Mouse (Mus musculus) hindbrain, embryonic 10.5 days (tissue): ENCODE measurements around the gene Sdk1. TPM values are rescaled to one million over a fixed set of nuclear protein-coding genes. Genes with fewer than 3 reads are reported as not detected.

ENCODE experiments used
- DNase-seq: peaks from one replicate; pipeline ENCODE4 v3.0.0-alpha.2; 2017; ENCODE audit warnings: low spot score
- H3K27ac ChIP-seq: fragments of 300-500 bp; sonication (generic); 2 replicates; pipeline ENCODE4 v1.5.1; 2016; ENCODE audit warnings: mild to moderate bottlenecking, moderate library complexity
- H3K27me3 ChIP-seq: fragments of 300-500 bp; sonication (generic); 2 replicates; pipeline ENCODE4 v1.6.1; 2016; ENCODE audit warnings: mild to moderate bottlenecking; ENCODE audit not compliant: poor library complexity, insufficient read depth, severe bottlenecking
- H3K36me3 ChIP-seq: fragments of 300-500 bp; sonication (generic); 2 replicates; pipeline ENCODE4 v1.6.1; 2016; ENCODE audit warnings: mild to moderate bottlenecking, moderate library complexity
- H3K4me1 ChIP-seq: fragments of 300-500 bp; sonication (generic); replicated peaks from 2 replicates; pipeline ENCODE4 v1.6.1; 2016; ENCODE audit warnings: mild to moderate bottlenecking
- H3K4me3 ChIP-seq: fragments of 300-500 bp; sonication (generic); 2 replicates; pipeline ENCODE4 v1.5.1; 2016; ENCODE audit warnings: mild to moderate bottlenecking, moderate library complexity
- H3K9me3 ChIP-seq: fragments of 300-500 bp; sonication (generic); 2 replicates; pipeline ENCODE4 v1.6.1; 2016; ENCODE audit warnings: mild to moderate bottlenecking, moderate library complexity
- WGBS: fragments of 180-500 bp; shearing (Covaris S2); methylation state at CpG from one replicate; pipeline ENCODE4 v1.1.7; 2016; 5-methylcytosine and 5-hydroxymethylcytosine counted together
- polyA plus RNA-seq: library from polyadenylated mRNA; unstranded; fragments of >200 nt; fragmentation: Nextera tagmentation; extraction: Ambion mirVana; gene quantifications from 2 replicates; pipeline ENCODE4 v1.2.1, GENCODE M21; 2016

Sdk1 gene
- polyA plus RNA-seq, 1 experiment from 2014 or later = 0.99 TPM

DNA sequence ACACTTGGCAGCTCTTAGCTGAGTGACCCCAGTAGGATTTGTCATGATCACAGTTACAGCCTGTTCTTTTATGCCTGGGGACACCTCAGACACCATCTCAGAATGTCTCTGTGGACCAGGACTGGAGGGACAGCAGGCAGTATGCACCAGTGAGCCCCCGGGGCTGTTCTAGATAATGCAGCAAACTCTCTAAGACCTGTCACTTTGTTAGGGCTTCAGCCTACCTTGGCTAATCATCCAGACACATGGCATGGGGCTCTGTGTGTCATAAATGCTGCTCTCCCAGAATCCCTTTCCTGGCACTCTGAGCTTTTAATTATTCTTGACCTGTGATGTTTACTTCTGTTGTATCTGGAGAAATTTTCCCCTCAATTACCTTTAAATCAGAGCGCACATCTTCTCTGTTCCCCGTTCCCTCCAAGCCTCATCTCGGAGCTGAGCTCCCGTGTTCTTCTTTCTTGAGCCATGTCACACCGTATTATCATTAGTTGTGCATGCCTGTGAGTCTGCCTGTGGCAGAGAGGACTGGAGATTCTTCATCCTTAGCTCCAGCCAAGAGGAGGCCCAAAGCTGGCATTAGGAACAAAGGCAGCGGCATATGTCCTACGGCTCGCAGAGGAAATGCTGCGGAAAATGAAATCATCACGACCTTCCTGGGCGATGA lies 448.3 kb downstream of the Sdk1 start:
- no peak overlapping the region for H3K4me3 ChIP-seq
- no peaks in the 10 kb centered on the region for H3K36me3 ChIP-seq
- DNase-seq = no peak
- H3K9me3 ChIP-seq = no peaks in the 10 kb centered on the region
- 89% methylated on average over 12 of the region's 12 CpGs for WGBS
- no peaks in the 10 kb centered on the region; the same call in 1 of the 2 replicates for H3K27me3 ChIP-seq
- peaks cover 19% of the 10 kb centered on the region for H3K4me1 ChIP-seq
- no peak overlapping the region for H3K27ac ChIP-seq

DNA sequence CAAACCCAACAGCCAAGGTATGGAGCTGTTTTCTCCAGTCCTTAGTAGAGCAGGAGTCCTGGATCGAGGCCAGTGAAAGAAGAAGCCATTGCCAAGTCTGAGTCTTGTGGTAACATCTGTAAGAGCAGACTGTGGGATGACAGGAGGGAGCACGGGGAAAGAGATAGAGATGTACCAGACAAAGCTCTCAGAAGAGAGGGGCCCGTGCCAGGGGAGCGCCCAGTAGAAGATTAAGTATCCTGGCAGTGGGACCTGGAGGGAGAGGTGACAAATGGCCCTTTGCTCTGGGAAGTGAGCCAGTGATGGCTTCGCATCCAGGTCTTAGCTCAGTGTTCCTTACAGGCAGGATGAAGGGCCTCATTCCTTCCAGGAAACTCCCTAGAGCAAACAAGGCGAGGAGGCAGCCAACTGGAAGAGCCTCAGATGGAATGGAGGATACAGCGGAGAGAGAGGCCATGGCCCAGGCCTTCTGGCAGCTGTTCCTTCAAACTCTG lies 450.2 kb downstream of the Sdk1 start:
- Histone ChIP-seq H3K36me3 (no peaks in the 10 kb centered on the region), H3K9me3 (no peaks in the 10 kb centered on the region), H3K4me1 (peaks cover 19% of the 10 kb centered on the region), H3K27ac (no peak overlapping the region), H3K4me3 (no peak overlapping the region), H3K27me3 (peaks cover 16% of the 10 kb centered on the region)
- no peak for DNase-seq
- 87% methylated on average over 7 of the region's 7 CpGs for WGBS

DNA sequence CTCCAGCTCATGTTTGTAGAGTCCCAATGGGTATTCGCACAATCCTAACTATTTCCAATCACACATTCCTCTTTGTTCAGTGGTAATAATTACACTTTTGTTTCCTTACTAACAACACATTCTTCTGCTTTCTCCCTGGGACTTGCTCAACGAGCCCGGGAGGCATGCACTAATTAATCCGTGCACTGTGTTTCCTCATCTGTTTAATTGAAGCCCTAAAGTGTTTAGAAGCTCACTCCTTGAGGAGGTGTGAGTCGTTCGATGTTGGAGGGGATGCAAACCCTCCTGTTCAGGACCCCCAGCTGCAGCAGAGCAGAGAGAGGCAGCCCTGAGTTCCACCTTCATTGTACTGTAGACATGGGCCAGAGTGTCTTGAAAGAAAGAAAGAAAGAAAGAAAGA lies 452.4 kb downstream of the Sdk1 start:
- no peak overlapping the region for H3K4me3 ChIP-seq
- no peaks in the 10 kb centered on the region for H3K36me3 ChIP-seq
- H3K9me3 ChIP-seq = no peaks in the 10 kb centered on the region
- H3K27ac ChIP-seq = no peak overlapping the region
- 58% methylated on average over 6 of the region's 6 CpGs for WGBS
- peaks cover 16% of the 10 kb centered on the region for H3K27me3 ChIP-seq
- peaks cover 15% of the 10 kb centered on the region for H3K4me1 ChIP-seq
- no peak for DNase-seq

DNA sequence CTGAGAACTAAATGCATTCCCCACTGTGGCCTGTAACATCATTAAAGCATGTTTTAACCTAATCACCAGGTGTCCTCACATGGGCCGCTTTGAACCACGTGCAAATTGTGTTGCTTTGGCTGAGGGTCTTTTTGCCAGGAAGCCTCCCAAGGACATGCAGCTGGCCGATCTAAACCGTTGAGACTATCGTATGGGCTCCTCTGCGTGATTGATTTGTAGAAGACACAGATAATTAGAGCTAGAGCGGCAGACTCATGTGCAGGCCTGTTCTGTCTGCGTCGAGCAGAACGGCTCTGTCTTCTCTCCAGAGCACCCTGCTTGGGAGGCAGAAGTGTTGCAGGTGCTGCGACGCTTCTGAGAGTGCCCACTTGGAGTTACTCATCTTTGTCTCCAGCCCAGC lies 453.6 kb downstream of the Sdk1 start:
- no peak overlapping the region for H3K27ac ChIP-seq
- WGBS = 66% methylated on average over 12 of the region's 12 CpGs
- H3K4me1 ChIP-seq = peaks cover 15% of the 10 kb centered on the region
- no peak for DNase-seq
- H3K27me3 ChIP-seq = peaks cover 16% of the 10 kb centered on the region
- H3K9me3 ChIP-seq = no peaks in the 10 kb centered on the region
- H3K36me3 ChIP-seq = no peaks in the 10 kb centered on the region
- no peak overlapping the region for H3K4me3 ChIP-seq

DNA sequence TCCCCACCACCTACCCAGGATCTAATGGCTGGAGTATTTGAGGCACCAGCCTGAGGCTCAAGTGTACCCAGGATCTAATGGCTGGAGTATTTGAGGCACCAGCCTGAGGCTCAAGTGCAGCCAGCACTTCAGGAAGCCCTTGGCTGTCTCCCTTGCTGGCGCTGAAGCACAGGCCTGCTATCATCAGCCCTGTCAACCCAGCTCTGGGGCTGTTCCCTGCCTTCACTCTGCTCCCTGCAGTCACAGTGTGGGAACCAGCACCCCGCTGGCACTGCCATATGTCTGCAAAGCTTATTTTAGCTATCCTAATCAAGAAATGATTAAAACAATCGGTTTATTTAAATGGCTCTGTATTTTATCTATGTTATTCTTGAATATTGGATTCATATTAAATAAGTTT lies 457.1 kb downstream of the Sdk1 start:
- no peaks in the 10 kb centered on the region for H3K9me3 ChIP-seq
- WGBS = 50% methylated on average over 3 of the region's 3 CpGs
- DNase-seq = no peak

DNA sequence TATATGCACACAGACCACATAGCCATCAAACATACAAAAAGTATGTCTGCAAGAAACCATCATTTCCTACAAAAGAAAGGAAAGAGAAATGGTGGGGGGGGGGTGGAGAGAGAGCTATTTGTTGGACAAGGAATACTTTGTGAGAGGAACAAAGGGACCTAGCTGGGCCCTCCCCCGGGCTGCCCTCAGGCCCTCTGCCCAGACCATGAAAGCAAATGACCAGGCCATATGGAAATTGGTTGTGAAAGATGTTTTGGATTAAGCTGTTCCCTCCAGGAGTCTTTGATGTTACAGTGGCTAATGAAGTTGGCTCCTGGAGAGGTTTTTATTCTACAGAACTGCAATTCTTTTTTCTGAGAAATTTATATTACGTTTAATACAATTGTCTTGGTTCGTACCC lies 479.5 kb downstream of the Sdk1 start:
- H3K27ac ChIP-seq = peak overlapping the region; percentile 54; the same call in 1 of the 2 replicates
- DNase-seq = peak; percentile 46
- no peaks in the 10 kb centered on the region for H3K36me3 ChIP-seq
- H3K4me1 ChIP-seq = peaks cover 16% of the 10 kb centered on the region
- no peaks in the 10 kb centered on the region for H3K27me3 ChIP-seq
- 47% methylated on average over 3 of the region's 3 CpGs for WGBS
- H3K4me3 ChIP-seq = no peak overlapping the region
- H3K9me3 ChIP-seq = no peaks in the 10 kb centered on the region

More for the DNA sequence above, 457.1 kb downstream of the Sdk1 start:
- Histone ChIP-seq H3K27ac (no peak overlapping the region), H3K4me1 (peaks cover 5% of the 10 kb centered on the region), H3K36me3 (no peaks in the 10 kb centered on the region), H3K27me3 (peaks cover 16% of the 10 kb centered on the region), H3K4me3 (no peak overlapping the region)

DNA sequence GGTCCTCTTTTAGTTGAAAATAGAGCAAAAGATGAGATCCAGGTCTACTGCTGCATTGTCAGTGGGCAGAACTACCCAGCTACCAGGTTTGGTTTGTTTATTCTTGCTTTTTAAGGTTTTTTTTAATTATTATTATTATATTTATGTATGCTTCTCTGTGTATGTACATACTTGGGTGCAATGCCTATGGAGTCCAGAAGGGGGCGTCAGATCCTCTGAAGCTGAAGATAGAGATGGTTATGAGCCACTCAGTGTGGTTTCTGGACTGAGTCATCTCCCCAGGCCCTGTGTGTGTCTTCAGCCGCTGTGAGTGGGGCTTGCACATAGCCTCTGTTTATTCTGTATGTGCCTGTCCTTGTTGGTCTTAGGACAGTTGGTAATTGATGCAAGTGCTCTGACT lies 486.7 kb downstream of the Sdk1 start:
- no peaks in the 10 kb centered on the region for H3K27me3 ChIP-seq
- no peak for DNase-seq
- no peaks in the 10 kb centered on the region for H3K9me3 ChIP-seq
- no peaks in the 10 kb centered on the region for H3K36me3 ChIP-seq
- WGBS = 62% methylated on average over 2 of the region's 2 CpGs
- no peak overlapping the region for H3K27ac ChIP-seq
- H3K4me1 ChIP-seq = peaks cover 17% of the 10 kb centered on the region; the same call in 1 of the 2 replicates
- no peak overlapping the region for H3K4me3 ChIP-seq

DNA sequence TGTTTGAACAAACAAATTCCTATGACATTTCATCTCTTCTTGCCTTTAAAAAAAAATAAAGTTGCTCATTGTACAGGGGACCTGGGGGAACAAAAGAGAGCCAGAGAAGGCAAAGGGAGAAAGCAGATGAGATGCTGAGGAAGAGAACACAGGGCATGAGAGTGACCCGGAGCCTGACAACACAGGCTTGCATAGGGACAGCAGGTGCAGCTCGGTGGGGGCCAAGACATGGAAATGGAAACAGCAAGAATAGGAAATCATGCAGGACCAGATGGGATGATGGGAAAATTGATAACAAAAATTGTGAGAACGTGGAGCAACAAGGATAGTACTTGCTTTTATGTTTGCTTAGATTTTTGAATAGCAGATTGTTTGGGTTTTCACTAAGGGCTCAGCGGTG lies 488.7 kb downstream of the Sdk1 start:
- 58% methylated on average over 4 of the region's 4 CpGs for WGBS

DNA sequence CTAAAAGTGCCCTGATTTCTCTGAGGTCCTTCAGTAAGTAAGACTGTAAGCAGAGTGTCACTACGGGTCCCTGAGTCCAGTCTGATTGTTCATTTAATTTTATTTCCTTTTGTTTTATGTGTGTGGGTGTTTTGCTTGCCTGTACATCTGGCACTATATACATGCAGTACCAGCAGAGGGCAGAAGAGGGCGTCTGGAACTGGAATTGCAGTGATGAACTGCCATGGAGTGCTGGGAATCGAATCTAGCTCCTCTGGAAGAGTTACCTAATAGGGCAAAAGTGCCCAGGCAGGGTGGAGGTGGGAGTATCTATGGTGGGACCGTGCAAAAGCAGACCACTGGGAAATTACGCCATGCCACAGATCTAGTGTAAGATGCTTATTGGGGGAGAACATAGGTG lies 497.4 kb downstream of the Sdk1 start:
- Histone ChIP-seq H3K9me3 (peaks cover 6% of the 10 kb centered on the region; the same call in 1 of the 2 replicates), H3K27me3 (no peaks in the 10 kb centered on the region), H3K4me3 (no peak overlapping the region), H3K4me1 (no peaks in the 10 kb centered on the region), H3K36me3 (no peaks in the 10 kb centered on the region), H3K27ac (no peak overlapping the region)
- no peak for DNase-seq
- WGBS = 74% methylated on average over 5 of the region's 5 CpGs

More for the DNA sequence above, 488.7 kb downstream of the Sdk1 start:
- no peak for DNase-seq
- H3K27me3 ChIP-seq = no peaks in the 10 kb centered on the region
- H3K27ac ChIP-seq = peak overlapping the region; percentile 50
- H3K4me1 ChIP-seq = peaks cover 17% of the 10 kb centered on the region; the same call in 1 of the 2 replicates
- no peak overlapping the region for H3K4me3 ChIP-seq
- H3K9me3 ChIP-seq = no peaks in the 10 kb centered on the region
- no peaks in the 10 kb centered on the region for H3K36me3 ChIP-seq

DNA sequence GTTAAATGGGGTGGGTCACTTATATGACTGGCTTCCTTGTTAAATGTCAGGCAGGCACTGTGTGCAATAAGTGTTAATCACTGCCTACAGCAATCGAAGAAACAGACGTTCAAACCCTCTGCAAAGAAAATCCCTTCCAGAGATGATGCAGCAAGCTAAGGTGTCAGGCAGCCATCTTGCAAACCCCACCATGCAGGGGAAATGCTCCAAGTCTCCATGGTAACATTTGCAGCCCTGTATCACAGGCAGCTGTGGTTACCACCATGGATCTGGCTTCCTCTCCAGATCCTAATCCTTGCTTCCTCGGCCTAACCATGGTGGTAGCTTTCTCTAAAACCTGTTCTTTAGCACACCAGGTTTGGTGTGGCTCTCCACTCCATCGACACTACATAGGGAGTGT lies 507.5 kb downstream of the Sdk1 start:
- Histone ChIP-seq H3K27ac (no peak overlapping the region), H3K4me3 (no peak overlapping the region), H3K27me3 (no peaks in the 10 kb centered on the region), H3K9me3 (no peaks in the 10 kb centered on the region), H3K36me3 (no peaks in the 10 kb centered on the region), H3K4me1 (peaks cover 9% of the 10 kb centered on the region; the same call in 1 of the 2 replicates)
- 87% methylated on average over 4 of the region's 4 CpGs for WGBS
- no peak for DNase-seq

DNA sequence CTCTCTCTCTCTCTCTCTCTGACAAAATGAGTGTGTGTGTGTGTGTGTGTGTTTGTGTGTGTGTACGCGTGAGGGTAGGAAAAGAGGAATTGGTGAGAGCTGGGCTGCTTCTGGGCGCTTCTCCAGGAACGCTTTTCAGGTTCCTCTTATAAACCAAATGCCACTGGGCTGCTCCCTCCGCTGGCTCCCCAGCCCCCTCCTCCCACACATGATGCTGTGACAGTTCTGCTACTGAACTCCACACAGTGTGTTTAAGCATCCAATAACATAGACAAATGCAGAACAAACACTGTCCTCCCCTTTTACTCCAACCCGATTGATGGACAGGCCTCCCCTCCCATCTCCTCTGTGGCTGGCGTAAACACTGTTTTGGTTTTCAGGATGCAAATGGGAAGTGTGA lies 513.0 kb downstream of the Sdk1 start:
- 0 out of 2 replicates have a peak overlapping the region, but pooled peaks have one; percentile 6 for H3K4me3 ChIP-seq
- 16% methylated on average over 7 of the region's 7 CpGs for WGBS
- peak overlapping the region; percentile 56 for H3K27ac ChIP-seq
- DNase-seq = peak; percentile 15
- H3K9me3 ChIP-seq = no peaks in the 10 kb centered on the region
- peaks cover 18% of the 10 kb centered on the region for H3K4me1 ChIP-seq
- no peaks in the 10 kb centered on the region for H3K27me3 ChIP-seq
- H3K36me3 ChIP-seq = no peaks in the 10 kb centered on the region

DNA sequence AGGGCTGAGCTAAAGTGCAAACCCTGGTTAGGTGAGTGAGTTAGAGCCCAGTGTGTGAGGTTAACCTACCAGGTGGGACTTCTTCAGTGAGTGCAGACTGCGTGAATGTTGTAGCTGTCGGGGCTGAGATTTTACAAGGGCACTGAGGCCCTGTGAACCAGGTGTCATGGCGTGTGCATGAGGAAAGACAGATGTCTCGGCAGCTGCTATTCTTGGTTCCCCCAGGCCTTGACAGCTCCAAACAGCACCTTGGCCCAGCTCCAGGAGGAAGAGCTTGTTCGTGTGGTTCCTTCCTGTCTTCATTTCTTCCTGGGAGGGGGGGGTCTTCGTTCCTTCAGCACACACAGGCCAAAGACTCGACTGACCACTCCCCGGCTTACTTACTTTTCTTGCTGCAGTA lies 517.6 kb downstream of the Sdk1 start:
- no peak for DNase-seq
- Histone ChIP-seq H3K4me3 (no peak overlapping the region), H3K27ac (no peak overlapping the region), H3K9me3 (no peaks in the 10 kb centered on the region), H3K4me1 (peaks cover 13% of the 10 kb centered on the region), H3K36me3 (no peaks in the 10 kb centered on the region), H3K27me3 (no peaks in the 10 kb centered on the region)
- 82% methylated on average over 8 of the region's 8 CpGs for WGBS

DNA sequence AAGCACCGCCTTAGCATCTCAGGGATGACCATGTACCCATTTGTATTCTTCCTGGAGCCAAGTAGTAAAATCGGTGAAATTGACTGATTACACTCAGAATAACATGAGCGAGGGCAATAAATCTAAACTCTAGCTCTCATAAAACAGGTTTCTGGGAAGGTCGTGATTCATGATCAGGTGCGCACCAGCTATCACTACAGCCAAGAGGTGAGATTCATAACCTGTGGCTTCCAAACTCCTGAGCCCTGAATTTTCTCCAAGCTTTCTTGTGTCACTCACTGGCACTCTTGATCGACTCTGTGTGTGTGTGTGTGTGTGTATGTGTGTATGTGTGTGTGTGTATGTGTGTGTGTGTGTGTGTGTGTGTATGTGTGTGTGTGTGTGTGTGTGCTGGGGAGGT lies 522.8 kb downstream of the Sdk1 start:
- no peaks in the 10 kb centered on the region for H3K9me3 ChIP-seq
- WGBS = 92% methylated on average over 6 of the region's 6 CpGs
- H3K4me1 ChIP-seq = no peaks in the 10 kb centered on the region
- DNase-seq = no peak
- H3K36me3 ChIP-seq = no peaks in the 10 kb centered on the region
- no peak overlapping the region for H3K4me3 ChIP-seq
- no peak overlapping the region for H3K27ac ChIP-seq
- no peaks in the 10 kb centered on the region for H3K27me3 ChIP-seq
